Mouse (Mus musculus): ENCODE data around the gene Far2. TPM values are rescaled to one million over a fixed set of nuclear protein-coding genes. Genes with fewer than 3 reads are reported as not detected.

The Far2 gene
- polyA plus RNA-seq, 1 experiment from 2014 or later: 4.7 TPM

DNA sequence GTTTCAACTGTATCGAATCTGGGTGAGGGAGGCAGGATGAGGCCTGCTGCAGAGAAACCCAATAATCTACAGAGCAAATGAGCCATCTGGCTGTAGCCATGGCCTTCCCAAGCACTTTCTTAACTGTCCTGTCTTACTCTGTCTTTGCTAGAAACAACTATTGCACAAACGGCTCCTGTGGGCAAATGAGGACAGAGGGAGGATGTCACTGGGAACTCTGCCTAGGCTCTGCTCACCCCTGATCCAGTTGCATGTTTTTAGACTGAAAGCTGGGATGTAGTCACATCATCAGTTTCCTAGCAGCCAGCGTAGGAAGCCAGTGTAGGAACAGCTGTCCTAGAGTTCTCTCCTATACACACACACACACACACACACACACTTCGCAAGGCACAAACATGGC, 21.7 kb downstream of the Far2 start:
- Histone ChIP-seq H3K27ac (ENCODE audit: low read length) (no peak overlapping the region), H3K4me1 (ENCODE audit: control insufficient read depth, insufficient read depth, low read length) (no peaks in the 10 kb centered on the region), H3K9me3 (ENCODE audit: control insufficient read depth, low read depth, low read length) (no peaks in the 10 kb centered on the region), H3K27me3 (ENCODE audit: control insufficient read depth, insufficient read depth, low read length) (no peaks in the 10 kb centered on the region), H3K36me3 (ENCODE audit: control insufficient read depth, insufficient read depth, low read length) (no peaks in the 10 kb centered on the region), H3K4me2 (replicated peaks; ENCODE audit: low read depth, low read length) (no peak overlapping the region), H3K4me3 (ENCODE audit: low read depth, low read length) (no peak overlapping the region), H3K9ac (replicated peaks; ENCODE audit: low read depth, low read length) (no peak overlapping the region)
- 93% methylated on average over 4 of the region's 4 CpGs for WGBS
- no peak for ATAC-seq (ENCODE audit: insufficient number of reproducible peaks, insufficient read depth, low FRiP score, low read depth)

DNA sequence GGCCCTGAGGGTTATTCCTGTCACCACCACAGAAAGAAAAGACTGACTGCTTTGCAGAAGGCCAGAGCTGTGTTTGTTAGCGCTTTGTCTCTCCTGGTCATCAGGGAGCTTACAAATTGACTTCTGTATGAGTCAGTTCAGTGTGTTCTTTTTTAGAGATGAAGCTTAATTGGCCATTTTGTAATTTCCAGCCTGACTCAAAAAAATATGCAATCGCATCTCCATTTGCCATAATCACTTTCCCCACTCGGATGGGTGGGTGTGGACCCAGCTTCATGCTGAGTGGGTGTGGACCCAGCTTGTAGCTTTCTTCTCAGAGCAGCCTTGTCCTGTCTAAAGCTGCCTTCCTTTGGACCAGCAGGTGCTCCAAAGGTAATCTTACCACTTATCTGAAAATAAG, 26.5 kb downstream of the Far2 start:
- no peak for ATAC-seq (ENCODE audit: insufficient number of reproducible peaks, insufficient read depth, low FRiP score, low read depth)

DNA sequence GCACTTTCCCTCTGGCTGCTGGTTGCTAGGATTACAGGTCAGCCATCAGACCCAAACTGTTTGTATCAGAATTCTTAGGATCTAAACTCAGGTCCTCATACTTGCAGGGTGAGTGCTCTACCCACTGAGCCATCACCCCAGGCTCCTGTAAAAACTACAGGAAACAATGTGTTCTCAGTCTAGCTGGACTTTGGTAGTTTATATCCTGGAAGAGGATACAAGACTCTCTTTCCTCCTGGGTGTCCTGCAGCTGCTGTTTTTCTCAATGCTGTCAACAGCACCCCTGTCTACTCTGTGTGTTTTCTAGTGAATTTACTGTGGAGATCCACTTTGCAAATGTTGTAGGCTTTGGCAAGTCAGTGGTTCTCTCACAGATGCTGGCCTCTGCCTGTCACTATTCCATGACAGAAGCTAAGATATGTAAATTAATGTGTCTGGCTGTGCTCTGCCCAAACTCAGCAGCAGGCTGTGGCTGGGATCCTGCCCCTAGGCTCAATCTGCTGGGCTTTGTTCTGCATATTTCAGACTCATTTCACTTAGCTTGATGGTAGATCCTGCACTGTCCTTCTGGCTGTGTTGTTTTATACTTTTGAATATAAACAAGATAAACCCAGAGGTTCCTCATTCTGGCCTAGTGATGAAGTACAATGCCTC, 27.3 kb downstream of the Far2 start:
- Histone ChIP-seq H3K27me3 (ENCODE audit: control insufficient read depth, insufficient read depth, low read length) (no peaks in the 10 kb centered on the region), H3K27ac (ENCODE audit: low read length) (no peak overlapping the region), H3K4me3 (ENCODE audit: low read depth, low read length) (no peak overlapping the region), H3K4me2 (replicated peaks; ENCODE audit: low read depth, low read length) (no peak overlapping the region), H3K9me3 (ENCODE audit: control insufficient read depth, low read depth, low read length) (no peaks in the 10 kb centered on the region), H3K36me3 (ENCODE audit: control insufficient read depth, insufficient read depth, low read length) (no peaks in the 10 kb centered on the region), H3K9ac (replicated peaks; ENCODE audit: low read depth, low read length) (no peak overlapping the region), H3K4me1 (ENCODE audit: control insufficient read depth, insufficient read depth, low read length) (no peaks in the 10 kb centered on the region)
- ATAC-seq (ENCODE audit: insufficient number of reproducible peaks, insufficient read depth, low FRiP score, low read depth): no peak

More for the DNA sequence above, 26.5 kb downstream of the Far2 start:
- Histone ChIP-seq H3K9ac (replicated peaks; ENCODE audit: low read depth, low read length) (no peak overlapping the region), H3K27ac (ENCODE audit: low read length) (no peak overlapping the region), H3K27me3 (ENCODE audit: control insufficient read depth, insufficient read depth, low read length) (no peaks in the 10 kb centered on the region), H3K4me1 (ENCODE audit: control insufficient read depth, insufficient read depth, low read length) (no peaks in the 10 kb centered on the region), H3K9me3 (ENCODE audit: control insufficient read depth, low read depth, low read length) (no peaks in the 10 kb centered on the region), H3K4me3 (ENCODE audit: low read depth, low read length) (no peak overlapping the region), H3K4me2 (replicated peaks; ENCODE audit: low read depth, low read length) (no peak overlapping the region), H3K36me3 (ENCODE audit: control insufficient read depth, insufficient read depth, low read length) (no peaks in the 10 kb centered on the region)
- WGBS: 68% methylated on average over 3 of the region's 3 CpGs

DNA sequence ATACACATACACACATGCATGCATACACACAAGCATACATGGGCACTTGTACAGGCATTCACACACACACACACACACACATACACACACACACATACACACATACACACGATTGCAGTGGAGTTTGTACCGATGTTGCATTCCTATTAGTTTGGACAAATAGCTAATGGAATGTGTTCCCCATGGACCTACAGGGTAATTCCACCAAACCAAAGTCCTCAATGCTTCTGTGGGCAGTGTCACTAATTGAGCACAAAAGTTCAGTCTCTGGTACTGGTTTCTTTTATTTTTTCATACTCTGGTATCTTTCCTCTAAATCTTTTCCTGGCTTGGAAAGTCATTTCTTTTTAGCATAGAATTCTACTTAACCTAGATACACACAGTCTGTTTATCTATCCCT, 36.8 kb downstream of the Far2 start:
- 89% methylated on average over 2 of the region's 2 CpGs for WGBS
- H3K27ac ChIP-seq (ENCODE audit: low read length): no peak overlapping the region
- H3K27me3 ChIP-seq (ENCODE audit: control insufficient read depth, insufficient read depth, low read length): no peaks in the 10 kb centered on the region
- H3K4me2 ChIP-seq (replicated peaks; ENCODE audit: low read depth, low read length): no peak overlapping the region
- no peaks in the 10 kb centered on the region for H3K36me3 ChIP-seq (ENCODE audit: control insufficient read depth, insufficient read depth, low read length)
- no peaks in the 10 kb centered on the region for H3K9me3 ChIP-seq (ENCODE audit: control insufficient read depth, low read depth, low read length)
- no peaks in the 10 kb centered on the region for H3K4me1 ChIP-seq (ENCODE audit: control insufficient read depth, insufficient read depth, low read length)
- no peak overlapping the region for H3K9ac ChIP-seq (replicated peaks; ENCODE audit: low read depth, low read length)
- no peak for ATAC-seq (ENCODE audit: insufficient number of reproducible peaks, insufficient read depth, low FRiP score, low read depth)
- H3K4me3 ChIP-seq (ENCODE audit: low read depth, low read length): no peak overlapping the region

DNA sequence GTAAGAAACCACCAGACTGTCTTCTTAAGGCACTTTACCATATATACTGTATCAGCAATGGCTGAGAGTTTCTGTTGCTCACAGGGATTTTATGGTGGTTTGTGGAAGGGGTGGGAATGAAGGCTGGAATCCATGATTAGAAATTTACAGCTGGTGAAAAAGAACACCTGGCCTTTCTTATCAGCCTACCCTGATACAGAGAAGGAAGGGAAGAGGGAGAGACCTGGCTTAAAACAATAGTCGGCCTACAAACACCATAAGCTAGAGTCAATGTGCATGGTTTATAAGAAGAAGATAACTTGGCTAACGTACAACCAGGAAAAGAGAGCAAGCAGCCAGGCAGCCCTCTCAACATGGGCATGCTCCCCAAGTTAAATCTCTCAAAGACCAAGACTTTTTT, 37.3 kb downstream of the Far2 start:
- Histone ChIP-seq H3K27ac (ENCODE audit: low read length) (no peak overlapping the region), H3K4me3 (ENCODE audit: low read depth, low read length) (no peak overlapping the region), H3K27me3 (ENCODE audit: control insufficient read depth, insufficient read depth, low read length) (no peaks in the 10 kb centered on the region), H3K9ac (replicated peaks; ENCODE audit: low read depth, low read length) (no peak overlapping the region), H3K4me2 (replicated peaks; ENCODE audit: low read depth, low read length) (no peak overlapping the region), H3K36me3 (ENCODE audit: control insufficient read depth, insufficient read depth, low read length) (no peaks in the 10 kb centered on the region), H3K9me3 (ENCODE audit: control insufficient read depth, low read depth, low read length) (no peaks in the 10 kb centered on the region), H3K4me1 (ENCODE audit: control insufficient read depth, insufficient read depth, low read length) (no peaks in the 10 kb centered on the region)
- WGBS: 63% methylated on average over 2 of the region's 2 CpGs
- ATAC-seq (ENCODE audit: insufficient number of reproducible peaks, insufficient read depth, low FRiP score, low read depth): no peak

DNA sequence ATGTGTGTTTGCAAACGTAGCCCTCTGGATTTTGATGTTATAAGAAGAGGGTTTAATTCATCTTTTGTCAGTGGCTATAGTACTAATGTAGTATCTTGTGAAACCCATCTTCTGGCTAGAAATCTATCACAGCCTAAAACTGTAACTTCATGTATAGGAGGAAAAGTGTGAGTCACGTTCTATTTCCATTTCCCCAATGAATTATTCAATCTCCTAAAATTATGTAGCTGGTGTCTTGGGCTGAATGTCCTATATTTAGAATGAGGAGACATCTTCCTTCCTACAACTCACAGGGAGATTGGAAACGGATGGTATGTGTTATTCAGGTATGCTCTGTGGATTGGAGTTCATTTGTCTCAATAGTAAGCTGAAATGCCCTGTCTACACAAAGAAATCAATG, 50.0 kb downstream of the Far2 start:
- Histone ChIP-seq H3K9ac (replicated peaks; ENCODE audit: low read depth, low read length) (no peak overlapping the region), H3K9me3 (ENCODE audit: control insufficient read depth, low read depth, low read length) (no peaks in the 10 kb centered on the region), H3K36me3 (ENCODE audit: control insufficient read depth, insufficient read depth, low read length) (no peaks in the 10 kb centered on the region), H3K27me3 (ENCODE audit: control insufficient read depth, insufficient read depth, low read length) (no peaks in the 10 kb centered on the region), H3K27ac (ENCODE audit: low read length) (no peak overlapping the region), H3K4me2 (replicated peaks; ENCODE audit: low read depth, low read length) (no peak overlapping the region), H3K4me3 (ENCODE audit: low read depth, low read length) (no peak overlapping the region), H3K4me1 (ENCODE audit: control insufficient read depth, insufficient read depth, low read length) (no peaks in the 10 kb centered on the region)
- ATAC-seq (ENCODE audit: insufficient number of reproducible peaks, insufficient read depth, low FRiP score, low read depth): no peak
- 74% methylated on average over 3 of the region's 3 CpGs for whole genome bisulfite sequencing

DNA sequence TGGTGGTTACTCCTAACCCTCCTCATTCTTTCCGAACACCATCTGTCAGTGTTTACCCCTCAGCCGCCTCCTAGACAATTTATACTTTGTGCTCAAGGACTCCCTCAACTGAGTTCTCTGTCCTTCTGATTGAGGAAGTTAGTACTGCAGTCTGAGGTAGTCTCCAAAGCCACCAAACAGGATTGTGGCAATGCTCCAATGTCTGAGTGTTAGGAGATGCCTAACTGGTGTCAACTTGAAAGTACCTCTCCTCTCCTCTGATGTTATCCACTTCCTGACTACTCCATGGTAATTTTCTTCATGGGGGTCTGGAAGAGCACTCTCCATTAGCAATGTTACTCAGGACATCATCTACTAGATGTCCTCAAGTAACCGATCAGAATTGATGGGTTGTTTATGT, 54.9 kb downstream of the Far2 start:
- H3K27ac ChIP-seq (ENCODE audit: low read length): no peak overlapping the region
- 61% methylated on average over 3 of the region's 3 CpGs for WGBS
- ATAC-seq (ENCODE audit: insufficient number of reproducible peaks, insufficient read depth, low FRiP score, low read depth): no peak

DNA sequence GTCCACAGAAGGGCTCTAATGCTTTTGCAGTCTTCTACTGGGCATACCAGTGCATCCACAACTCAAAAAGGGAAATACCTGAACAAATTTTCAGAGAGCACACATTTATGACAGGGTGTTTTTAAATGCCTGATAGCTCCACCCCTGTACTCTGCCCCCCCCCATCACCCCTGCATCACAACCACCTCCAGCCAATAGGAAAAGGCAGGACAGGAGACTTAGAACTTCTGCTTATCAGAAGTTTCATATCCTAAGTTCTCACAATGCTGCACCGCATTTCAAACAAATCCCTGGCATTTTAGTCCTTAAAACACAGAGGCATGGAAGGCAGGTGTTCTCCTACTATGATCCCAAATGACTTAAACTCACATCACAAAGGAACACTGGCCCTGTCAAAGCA, 55.4 kb downstream of the Far2 start:
- no peaks in the 10 kb centered on the region for H3K27me3 ChIP-seq (ENCODE audit: control insufficient read depth, insufficient read depth, low read length)

More for the DNA sequence above, 54.9 kb downstream of the Far2 start:
- Histone ChIP-seq H3K27me3 (ENCODE audit: control insufficient read depth, insufficient read depth, low read length) (no peaks in the 10 kb centered on the region), H3K9ac (replicated peaks; ENCODE audit: low read depth, low read length) (no peak overlapping the region), H3K9me3 (ENCODE audit: control insufficient read depth, low read depth, low read length) (no peaks in the 10 kb centered on the region), H3K4me2 (replicated peaks; ENCODE audit: low read depth, low read length) (no peak overlapping the region), H3K4me1 (ENCODE audit: control insufficient read depth, insufficient read depth, low read length) (no peaks in the 10 kb centered on the region), H3K4me3 (ENCODE audit: low read depth, low read length) (no peak overlapping the region), H3K36me3 (ENCODE audit: control insufficient read depth, insufficient read depth, low read length) (no peaks in the 10 kb centered on the region)

DNA sequence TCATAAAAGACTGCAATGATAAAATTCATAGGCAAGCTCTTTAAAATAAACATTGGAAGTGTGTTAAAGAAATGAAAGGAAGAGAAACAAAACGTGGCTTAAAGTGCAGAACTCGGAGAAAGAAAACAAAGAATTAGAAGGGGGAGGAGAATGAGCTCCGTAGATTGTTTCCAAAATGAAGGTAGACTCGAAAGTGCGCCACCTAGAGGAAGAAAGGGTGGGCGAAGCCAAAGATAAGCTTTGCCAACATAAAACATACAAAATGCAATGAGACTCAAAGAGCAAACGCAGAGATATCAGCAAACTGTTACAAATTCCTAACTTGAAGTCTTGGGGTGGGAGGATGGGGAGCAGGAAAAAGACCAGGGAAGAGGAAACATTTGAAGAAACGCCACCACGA, 57.2 kb downstream of the Far2 start:
- Histone ChIP-seq H3K4me1 (ENCODE audit: control insufficient read depth, insufficient read depth, low read length) (no peaks in the 10 kb centered on the region), H3K9me3 (ENCODE audit: control insufficient read depth, low read depth, low read length) (no peaks in the 10 kb centered on the region), H3K27ac (ENCODE audit: low read length) (no peak overlapping the region), H3K4me3 (ENCODE audit: low read depth, low read length) (no peak overlapping the region), H3K36me3 (ENCODE audit: control insufficient read depth, insufficient read depth, low read length) (no peaks in the 10 kb centered on the region), H3K27me3 (ENCODE audit: control insufficient read depth, insufficient read depth, low read length) (no peaks in the 10 kb centered on the region), H3K9ac (replicated peaks; ENCODE audit: low read depth, low read length) (no peak overlapping the region), H3K4me2 (replicated peaks; ENCODE audit: low read depth, low read length) (no peak overlapping the region)
- 39% methylated on average over 9 of the region's 9 CpGs for WGBS
- ATAC-seq (ENCODE audit: insufficient number of reproducible peaks, insufficient read depth, low FRiP score, low read depth): no peak

More for the DNA sequence above, 55.4 kb downstream of the Far2 start:
- H3K9me3 ChIP-seq (ENCODE audit: control insufficient read depth, low read depth, low read length): no peaks in the 10 kb centered on the region
- no peak overlapping the region for H3K4me2 ChIP-seq (replicated peaks; ENCODE audit: low read depth, low read length)
- H3K36me3 ChIP-seq (ENCODE audit: control insufficient read depth, insufficient read depth, low read length): no peaks in the 10 kb centered on the region
- H3K9ac ChIP-seq (replicated peaks; ENCODE audit: low read depth, low read length): no peak overlapping the region
- H3K27ac ChIP-seq (ENCODE audit: low read length): no peak overlapping the region
- WGBS: 88% methylated on average over 1 of the region's 1 CpGs
- H3K4me3 ChIP-seq (ENCODE audit: low read depth, low read length): no peak overlapping the region
- ATAC-seq (ENCODE audit: insufficient number of reproducible peaks, insufficient read depth, low FRiP score, low read depth): no peak
- H3K4me1 ChIP-seq (ENCODE audit: control insufficient read depth, insufficient read depth, low read length): no peaks in the 10 kb centered on the region
